Mouse (Mus musculus): ENCODE data around the gene Smg6. TPM values are rescaled to one million over a fixed set of nuclear protein-coding genes. Genes with fewer than 3 reads are reported as not detected.

The Smg6 gene
- total RNA-seq, 2 experiments from 2014 or later = 30.3 to 31.4 TPM

DNA sequence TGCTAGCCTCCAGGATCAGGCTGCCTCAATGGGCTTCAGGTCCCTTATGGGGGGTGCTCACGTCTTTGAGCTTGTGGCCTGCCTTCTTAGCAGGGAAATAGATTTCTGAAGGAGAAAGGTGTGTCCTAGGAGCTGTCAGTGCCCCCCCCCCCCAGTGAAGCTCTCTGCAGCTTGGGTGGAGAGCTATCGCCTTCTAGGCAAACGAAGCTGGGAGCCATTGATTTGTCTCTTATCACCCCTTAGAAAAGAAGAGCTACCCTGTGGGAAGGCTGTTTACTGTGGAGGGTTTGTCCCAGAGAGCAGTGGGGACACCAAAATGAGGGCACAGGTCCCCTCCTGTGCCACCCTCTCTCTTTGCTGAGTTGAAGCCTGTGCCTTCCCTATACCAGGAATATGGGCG is 284.5 kb downstream of the Smg6 start:
- no peak for DNase-seq (ENCODE audit: low spot score in 2 of 2)

DNA sequence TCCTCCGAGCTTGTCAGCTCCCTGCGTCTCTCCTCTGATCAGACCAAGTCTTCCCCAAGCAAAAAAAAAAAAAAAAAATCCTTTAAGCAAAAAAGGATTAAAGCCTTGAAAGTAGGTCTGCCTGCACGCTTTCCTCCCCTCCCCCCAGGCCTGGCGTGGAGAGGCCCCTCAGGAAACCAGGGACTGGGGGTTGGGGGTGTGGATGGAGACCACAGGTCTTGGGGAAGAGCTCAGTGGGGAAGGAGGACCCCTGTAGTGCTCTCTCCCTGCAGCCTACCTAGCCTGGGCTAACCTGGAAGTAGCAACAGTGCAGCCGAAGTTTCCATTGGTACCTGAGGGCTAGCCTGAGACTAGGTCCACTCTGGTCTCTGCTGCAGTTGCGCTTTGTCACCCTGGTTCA is 285.1 kb downstream of the Smg6 start:
- no peak for DNase-seq (ENCODE audit: low spot score in 2 of 2)

DNA sequence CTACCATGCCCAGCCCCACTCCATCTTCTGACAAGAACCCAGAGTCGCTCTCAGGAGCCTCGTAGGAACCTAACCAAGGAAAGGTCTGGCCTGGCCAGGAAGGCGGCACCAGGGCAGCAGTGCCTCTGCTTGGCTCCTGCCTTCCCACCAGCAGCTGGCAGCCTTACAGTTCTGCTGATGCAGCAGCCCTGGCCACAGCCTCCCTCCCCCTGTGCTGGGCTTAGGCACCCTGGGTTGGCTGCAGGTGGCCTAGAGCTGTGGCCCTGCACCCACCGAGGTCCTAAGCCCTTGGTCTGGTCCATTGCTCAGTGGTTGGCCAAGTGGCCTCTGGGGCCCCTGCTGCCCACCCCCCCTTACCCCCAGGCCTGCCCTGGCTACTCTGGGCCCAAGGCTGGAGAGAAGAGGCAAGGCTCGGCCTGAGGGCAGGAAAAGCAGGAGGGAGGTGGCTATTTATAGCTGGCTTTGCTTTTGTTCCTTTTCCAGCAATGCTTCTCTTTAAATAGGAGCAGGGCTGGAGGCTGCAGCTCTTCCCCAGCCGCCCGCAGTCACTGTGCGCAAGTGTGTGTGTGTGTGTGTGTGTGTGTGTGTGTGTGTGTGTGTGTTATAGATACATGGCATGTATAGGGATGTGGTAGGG is 286.5 kb downstream of the Smg6 start:
- DNase-seq (ENCODE audit: low spot score in 2 of 2) = no peak

DNA sequence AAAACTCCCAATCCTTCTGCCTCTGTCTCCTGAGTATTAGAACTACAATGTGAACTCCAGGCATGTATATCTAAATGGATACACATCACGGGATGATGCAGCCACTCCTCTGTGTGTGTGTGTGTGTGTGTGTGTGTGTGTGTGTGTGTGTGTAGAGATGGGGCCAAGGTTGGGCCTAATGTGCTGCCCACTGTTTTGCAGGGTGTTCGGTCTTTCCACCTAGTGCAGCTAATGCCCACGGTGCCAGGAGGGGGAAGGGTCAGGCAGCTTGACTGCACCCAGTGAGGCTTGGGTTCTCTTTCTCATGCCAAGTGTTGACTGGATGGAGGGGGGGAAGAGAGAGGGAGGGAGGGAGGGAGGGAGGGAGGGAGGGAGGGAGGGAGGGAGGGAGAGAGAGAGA is 287.3 kb downstream of the Smg6 start:
- no peak for DNase-seq (ENCODE audit: low spot score in 2 of 2)

DNA sequence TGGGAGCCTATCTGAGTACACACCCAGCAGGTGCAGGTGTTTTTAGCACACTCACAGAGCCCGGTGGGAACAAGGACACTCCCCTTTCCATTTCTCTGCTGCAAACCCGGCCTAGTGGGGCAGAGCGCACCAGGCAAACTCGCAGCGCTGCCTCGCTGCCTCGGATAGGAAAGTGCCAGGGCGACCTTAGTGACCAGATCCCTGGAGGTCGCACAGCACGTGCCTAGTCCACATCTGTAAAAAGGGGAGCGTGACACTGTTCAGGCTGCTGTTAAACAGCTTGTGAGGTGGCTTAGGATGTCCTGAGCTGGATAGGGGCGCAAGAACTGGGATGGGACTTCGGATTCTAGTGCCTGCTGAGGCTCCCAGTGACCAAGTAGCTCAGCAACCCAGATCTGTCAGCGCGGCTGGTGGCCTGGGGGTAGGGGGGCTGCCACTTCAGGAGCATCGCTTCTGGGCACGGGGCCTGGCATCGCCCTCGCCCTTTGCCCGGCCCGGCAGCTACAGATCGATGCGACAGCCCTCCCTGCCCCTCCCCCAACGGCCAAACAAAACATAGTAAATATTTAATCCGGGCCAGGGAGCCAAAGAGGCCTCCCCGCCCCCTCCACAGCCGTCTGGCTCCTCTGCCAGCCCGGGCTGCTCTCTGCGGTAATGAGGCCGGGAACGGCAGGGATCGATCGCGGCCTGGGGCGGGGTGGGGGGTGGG is 287.9 kb downstream of the Smg6 start:
- no peak for DNase-seq (ENCODE audit: low spot score in 2 of 2)

Small RNA genes within 50 kb of the gene (microRNA-seq; reads per million reads assigned to microRNA genes)
- gene Mir132 (46,368 to 47,801 reads per million in 2 experiments), gene Mir212 (734 to 970 reads per million in 2 experiments)

Other genes starting within 250 kb of the Smg6 start
- gene Pafah1b1, start 201.2 kb upstream of the Smg6 start, total RNA-seq (2021) = 100 to 1,000 TPM; 393 to 415 TPM
- 10 to 100 TPM; 30.4 to 33.5 TPM for gene Mettl16, start 155.0 kb upstream of the Smg6 start, total RNA-seq (2021)
- gene Mnt, start 94.9 kb upstream of the Smg6 start, total RNA-seq (2021) = 10 to 100 TPM; 35.1 to 36.0 TPM
- gene Sgsm2, start 28.8 kb upstream of the Smg6 start, total RNA-seq (2021) = 10 to 100 TPM; 85.2 to 93.8 TPM
- 10 to 100 TPM; 29.9 to 31.1 TPM for gene Tsr1, start 27.8 kb upstream of the Smg6 start, total RNA-seq (2021)
- gene Srr, start 125 bp downstream of the Smg6 start, total RNA-seq (2021) = 10 to 100 TPM; 78.6 to 83.2 TPM
- gene Hic1, start 243.7 kb downstream of the Smg6 start, total RNA-seq (2021) = 1 to 10 TPM; 3.8 to 5.0 TPM